Mouse (Mus musculus): ENCODE measurements around the gene Pcbd2.
"Not testable (repeated sequence)": the region's sequence is repeated elsewhere in the genome, so short reads cannot be mapped to it uniquely, and the experiment has no call there.

Gene Pcbd2

GRCm38 (mm10) chr13:55727120-55727838 is at the start of gene Pcbd2:
Gene Pcbd2 (plus strand): TSS chr13:55727368.
- DNase-seq (ENCODE audit: low read depth, low spot score), result peak; percentile 70

- no peak for DNase-seq (ENCODE audit: low read depth, low spot score)
These were observed 45.0 kb upstream of the Pcbd2 start for GRCm38 (mm10) chr13:55682201-55682600.

GRCm38 (mm10) chr13:55683581-55683980 is 43.6 kb upstream of the Pcbd2 start:
- no peak for DNase-seq (ENCODE audit: low read depth, low spot score)

GRCm38 (mm10) chr13:55686107-55686633 is 41.0 kb upstream of the Pcbd2 start:
- DNase-seq (ENCODE audit: low read depth, low spot score), result no peak

- no peak for DNase-seq (ENCODE audit: low read depth, low spot score)
These were observed 39.1 kb upstream of the Pcbd2 start for GRCm38 (mm10) chr13:55687927-55688602.

GRCm38 (mm10) chr13:55692535-55693242 is 34.5 kb upstream of the Pcbd2 start, which contains the start of gene B230219D22Rik:
Gene B230219D22Rik (plus strand): TSS chr13:55693124.
- peak; percentile 88 for DNase-seq (ENCODE audit: low read depth, low spot score)

- DNase-seq (ENCODE audit: low read depth, low spot score), result no peak
These were observed 33.9 kb upstream of the Pcbd2 start for GRCm38 (mm10) chr13:55693243-55693721.

- no peak for DNase-seq (ENCODE audit: low read depth, low spot score)
These were observed 33.1 kb upstream of the Pcbd2 start for GRCm38 (mm10) chr13:55694110-55694509.

GRCm38 (mm10) chr13:55695989-55696388 is 31.2 kb upstream of the Pcbd2 start:
- DNase-seq (ENCODE audit: low read depth, low spot score), result not testable (repeated sequence)

- no peak for DNase-seq (ENCODE audit: low read depth, low spot score)
These were observed 22.9 kb upstream of the Pcbd2 start for GRCm38 (mm10) chr13:55704301-55704700.

- no peak for DNase-seq (ENCODE audit: low read depth, low spot score)
These were observed 14.3 kb upstream of the Pcbd2 start for GRCm38 (mm10) chr13:55712846-55713245.

GRCm38 (mm10) chr13:55714501-55715166 is 12.5 kb upstream of the Pcbd2 start, which contains the start of gene Txndc15:
Gene Txndc15 (plus strand): TSS chr13:55714650.
- DNase-seq (ENCODE audit: low read depth, low spot score), result peak; percentile 79

GRCm38 (mm10) chr13:55715167-55715512 is 12.0 kb upstream of the Pcbd2 start:
- no peak for DNase-seq (ENCODE audit: low read depth, low spot score)

- DNase-seq (ENCODE audit: low read depth, low spot score), result no peak
These were observed 11.2 kb upstream of the Pcbd2 start for GRCm38 (mm10) chr13:55715908-55716510.

GRCm38 (mm10) chr13:55721516-55721915 is 5.7 kb upstream of the Pcbd2 start:
- no peak for DNase-seq (ENCODE audit: low read depth, low spot score)

- DNase-seq (ENCODE audit: low read depth, low spot score), result no peak
These were observed 5.2 kb upstream of the Pcbd2 start for GRCm38 (mm10) chr13:55721995-55722394.

GRCm38 (mm10) chr13:55726598-55727119 is 509 bp upstream of the Pcbd2 start:
- DNase-seq (ENCODE audit: low read depth, low spot score), result no peak

- peak; percentile 44 for DNase-seq (ENCODE audit: low read depth, low spot score)
These were observed 671 bp downstream of the Pcbd2 start for GRCm38 (mm10) chr13:55727839-55728238.

- no peak for DNase-seq (ENCODE audit: low read depth, low spot score)
These were observed 3.5 kb downstream of the Pcbd2 start for GRCm38 (mm10) chr13:55730716-55731115.

GRCm38 (mm10) chr13:55732121-55732520 is 5.0 kb downstream of the Pcbd2 start:
- no peak for DNase-seq (ENCODE audit: low read depth, low spot score)
